Mouse (Mus musculus) stomach, postnatal 0 days (tissue): Measurements from ENCODE around the gene Csde1.

Source experiments
- CTCF ChIP-seq: IDR thresholded peaks from 2 replicates; pipeline ENCODE4 v1.5.1; 2016; ENCODE audit warnings: antibody characterized with exemption, low read depth, mild to moderate bottlenecking, moderate library complexity
- EP300 ChIP-seq: optimal IDR thresholded peaks from 2 replicates; pipeline ENCODE3; 2016; ENCODE audit warnings: antibody characterized with exemption

DNA sequence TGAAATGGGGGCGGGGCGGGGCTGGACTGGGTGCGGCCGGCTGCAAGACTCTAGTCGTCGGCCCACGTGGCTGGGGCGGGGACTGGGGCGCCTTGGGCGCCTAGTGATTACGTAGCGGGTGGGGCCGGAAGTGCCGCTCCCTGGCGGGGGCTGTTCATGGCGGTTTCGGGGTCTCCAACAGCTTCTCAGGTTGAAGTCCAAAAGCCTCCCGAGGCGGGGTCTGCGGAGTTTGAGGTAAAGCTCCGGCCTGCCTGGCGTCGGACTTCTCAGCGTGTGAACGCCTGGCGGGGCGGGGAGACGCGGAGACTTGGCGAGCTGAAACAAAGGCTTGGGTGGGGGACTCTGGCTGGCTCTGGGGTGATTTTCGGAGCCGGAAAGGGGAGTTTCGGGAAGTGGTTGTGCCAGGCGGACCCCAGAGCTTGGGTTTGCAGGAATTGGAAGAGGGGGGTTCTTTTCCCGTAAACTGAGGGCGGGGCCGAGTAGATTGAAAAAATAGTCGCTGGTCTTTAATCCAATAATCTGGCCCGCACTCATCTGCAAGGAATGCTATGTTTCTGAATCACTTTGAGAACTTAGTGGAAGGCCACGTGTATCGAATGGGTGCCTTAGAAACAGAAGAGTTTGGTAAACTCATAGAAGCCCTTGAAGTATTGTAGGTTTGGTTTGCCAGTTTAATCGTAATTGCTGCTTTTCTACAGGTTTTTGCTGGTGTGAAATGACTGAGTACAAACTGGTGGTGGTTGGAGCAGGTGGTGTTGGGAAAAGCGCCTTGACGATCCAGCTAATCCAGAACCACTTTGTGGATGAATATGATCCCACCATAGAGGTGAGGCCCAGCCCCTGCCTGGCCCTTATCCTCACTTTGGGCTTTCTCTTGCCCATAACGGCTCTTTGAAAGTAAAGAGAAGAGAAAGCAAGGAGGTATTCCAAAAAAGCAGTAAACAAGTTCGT lies 38.3 kb downstream of the Csde1 start, which contains the start of gene Nras:
- TF ChIP-seq CTCF (no peak), EP300 (peak; percentile 84)
